Mouse (Mus musculus) heart, adult 9 months (tissue): ENCODE measurements around the gene Abcg4.
"Not testable (repeated sequence)": the region's sequence is repeated elsewhere in the genome, so short reads cannot be mapped to it uniquely, and the experiment has no call there.

ENCODE experiments used
- DNase-seq, 2 experiments: peaks; one replicate each; pipeline ENCODE4 v3.0.0; 2022; ENCODE audit warnings: low spot score in 2 of 2

Abcg4 gene

GRCm38 (mm10) chr9:44288076-44288958 lies at the start of gene Abcg4:
Gene Abcg4 (minus strand): TSS chr9:44288615.
- no peak for DNase-seq

GRCm38 (mm10) chr9:44337436-44338169 lies 49.2 kb upstream of the Abcg4 start:
- DNase-seq, result no peak

GRCm38 (mm10) chr9:44336964-44337363 lies 48.5 kb upstream of the Abcg4 start:
- DNase-seq, result no peak

- DNase-seq, result not testable (repeated sequence)
Measured at GRCm38 (mm10) chr9:44336513-44336912, 48.1 kb upstream of the Abcg4 start.

GRCm38 (mm10) chr9:44336093-44336406 lies 47.6 kb upstream of the Abcg4 start:
- no peak for DNase-seq

GRCm38 (mm10) chr9:44335331-44336092 lies 47.1 kb upstream of the Abcg4 start:
- peak; percentile 25 to 34 for DNase-seq

- DNase-seq, result peak; percentile 99 to 100
Measured at GRCm38 (mm10) chr9:44334396-44335330, 46.2 kb upstream of the Abcg4 start, which contains the start of gene H2afx. Gene H2afx (plus strand): TSS chr9:44334694.

- DNase-seq, result no peak
Measured at GRCm38 (mm10) chr9:44332918-44333638, 44.7 kb upstream of the Abcg4 start.

GRCm38 (mm10) chr9:44330736-44331135 lies 42.3 kb upstream of the Abcg4 start:
- DNase-seq, result no peak

- no peak for DNase-seq
Measured at GRCm38 (mm10) chr9:44327926-44328325, 39.5 kb upstream of the Abcg4 start.

- DNase-seq, result peak; percentile 60 to 70
Measured at GRCm38 (mm10) chr9:44327064-44327711, 38.8 kb upstream of the Abcg4 start.

- peak; percentile 88 to 90 for DNase-seq
Measured at GRCm38 (mm10) chr9:44326371-44327063, 38.1 kb upstream of the Abcg4 start.

GRCm38 (mm10) chr9:44325768-44326370 lies 37.5 kb upstream of the Abcg4 start, which contains the start of gene Dpagt1:
Gene Dpagt1 (plus strand): TSS chr9:44326019.
- DNase-seq, result no peak

GRCm38 (mm10) chr9:44325032-44325767 lies 36.8 kb upstream of the Abcg4 start:
- not testable (repeated sequence) for DNase-seq

GRCm38 (mm10) chr9:44324147-44324546 lies 35.7 kb upstream of the Abcg4 start:
- DNase-seq, result no peak

- DNase-seq, result not testable (repeated sequence)
Measured at GRCm38 (mm10) chr9:44323656-44324055, 35.2 kb upstream of the Abcg4 start.

GRCm38 (mm10) chr9:44320799-44321133 lies 32.4 kb upstream of the Abcg4 start:
- DNase-seq, result peak in 1 of 2 experiments; percentile 32
